Mouse (Mus musculus): ENCODE results near the gene Jkamp.
"Not testable (repeated sequence)": the region's sequence is repeated elsewhere in the genome, so short reads cannot be mapped to it uniquely, and the experiment has no call there.

Gene Jkamp

DNA sequence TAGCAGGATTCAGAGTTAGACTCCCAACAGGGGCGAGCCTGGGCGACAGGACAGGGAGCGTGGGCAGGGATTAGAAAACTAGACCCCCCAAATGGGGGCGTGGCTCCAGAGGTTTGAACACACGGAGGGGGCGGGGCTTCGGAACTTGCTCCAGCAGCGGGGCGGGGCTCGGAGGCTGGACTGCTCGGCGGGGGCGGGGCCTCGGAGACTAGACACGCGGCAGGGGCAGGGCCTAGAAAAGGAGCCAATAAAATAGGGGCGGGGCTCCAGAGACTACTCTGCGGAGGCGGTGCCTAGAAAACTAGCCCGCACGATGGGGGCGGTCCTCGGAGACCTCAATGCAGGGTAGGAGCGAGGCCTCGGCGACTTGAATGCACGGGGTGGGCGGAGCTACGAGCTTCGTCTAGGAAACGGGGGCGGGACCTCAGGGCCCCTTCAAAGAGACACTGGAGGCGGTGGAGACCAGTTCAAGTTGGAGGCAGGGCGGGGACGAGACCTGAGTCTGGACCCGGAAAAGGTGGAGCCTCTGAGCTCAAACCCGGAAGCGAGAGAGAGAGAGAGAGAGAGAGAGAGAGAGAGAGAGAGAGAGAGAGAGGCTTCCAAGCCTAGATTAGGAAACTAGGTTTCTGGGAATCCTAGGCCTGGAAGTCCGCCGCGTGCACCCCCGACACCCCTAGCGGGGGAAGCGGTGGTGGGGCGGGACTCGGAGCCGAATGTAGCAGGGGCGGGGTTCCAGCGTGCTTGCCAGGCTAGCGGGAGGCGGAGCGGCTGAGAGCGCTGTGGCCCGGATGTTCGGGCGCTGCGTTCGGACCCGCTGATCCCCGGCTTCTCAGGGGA lies at the start of gene Jkamp, which contains the start of gene L3hypdh:
Jkamp (plus strand) TSS at position 261 of the 837 bp plus-strand sequence.
L3hypdh (minus strand) TSS at position 111 of the 837 bp plus-strand sequence.
- peak; percentile 99 for DNase-seq

DNA sequence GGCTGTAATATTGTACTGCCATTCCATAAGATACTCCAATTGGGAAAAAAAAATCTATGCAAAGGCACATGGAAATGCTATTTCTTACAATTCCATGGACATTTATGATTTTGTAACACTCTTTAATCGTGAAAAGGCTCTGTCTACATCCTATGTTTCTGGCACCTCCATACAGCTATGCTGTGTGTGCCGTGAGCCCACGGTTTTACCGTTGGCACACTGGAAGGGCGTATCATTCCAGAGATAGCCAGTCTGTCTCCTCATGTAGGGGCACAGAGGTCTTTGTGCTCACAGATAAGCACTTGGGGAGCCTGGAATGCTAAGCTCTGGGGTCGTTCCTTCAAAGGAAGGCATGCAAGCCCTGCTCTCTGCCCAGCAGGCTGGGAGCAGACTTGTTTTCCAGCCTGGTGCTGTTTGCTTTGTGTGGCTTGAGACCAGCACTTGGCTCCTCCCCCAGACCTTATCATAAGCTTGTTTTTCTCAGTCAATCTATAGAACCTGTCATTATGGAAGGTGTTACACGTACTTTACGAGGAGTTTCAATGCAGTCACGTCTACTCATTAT lies 49.2 kb upstream of the Jkamp start:
- DNase-seq: no peak

DNA sequence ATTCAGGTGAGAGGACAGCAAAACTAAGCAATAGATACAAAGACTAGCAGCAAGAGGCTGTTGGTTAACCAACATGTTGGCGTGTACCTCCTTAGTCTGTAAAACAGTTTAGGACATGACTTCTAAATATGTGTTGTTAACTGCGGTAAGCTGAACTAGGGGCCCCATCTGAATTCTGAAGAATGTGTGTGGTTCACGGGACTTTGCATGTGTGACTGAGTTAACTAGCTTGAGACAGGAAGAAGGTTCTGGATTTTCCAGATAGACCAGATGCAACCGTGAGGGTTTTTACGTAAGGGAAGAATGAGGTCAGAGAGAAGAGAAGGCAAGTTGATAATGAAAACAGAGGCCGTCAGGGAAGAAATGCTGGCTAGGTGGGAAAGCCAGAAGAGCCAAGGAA lies 48.3 kb upstream of the Jkamp start:
- DNase-seq: no peak

DNA sequence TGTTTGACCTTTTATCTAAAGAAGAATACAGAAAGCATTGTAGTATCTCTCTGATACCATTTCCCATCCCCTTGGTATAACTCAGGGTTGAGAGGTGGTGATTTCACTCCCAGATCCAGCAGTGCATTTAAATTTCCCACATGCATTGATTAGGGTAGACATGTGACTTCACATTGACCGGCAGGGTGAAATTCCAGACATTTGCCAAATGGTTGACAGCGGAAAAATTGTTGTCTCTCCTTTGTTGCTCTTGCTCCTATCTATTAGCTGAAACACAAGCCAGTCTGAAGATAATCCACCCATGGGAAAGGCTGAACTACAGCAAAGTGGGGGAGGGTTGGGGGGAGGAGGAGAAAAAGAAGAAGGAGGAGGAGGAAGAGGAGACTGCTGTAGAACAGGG lies 46.5 kb upstream of the Jkamp start:
- no peak for DNase-seq

DNA sequence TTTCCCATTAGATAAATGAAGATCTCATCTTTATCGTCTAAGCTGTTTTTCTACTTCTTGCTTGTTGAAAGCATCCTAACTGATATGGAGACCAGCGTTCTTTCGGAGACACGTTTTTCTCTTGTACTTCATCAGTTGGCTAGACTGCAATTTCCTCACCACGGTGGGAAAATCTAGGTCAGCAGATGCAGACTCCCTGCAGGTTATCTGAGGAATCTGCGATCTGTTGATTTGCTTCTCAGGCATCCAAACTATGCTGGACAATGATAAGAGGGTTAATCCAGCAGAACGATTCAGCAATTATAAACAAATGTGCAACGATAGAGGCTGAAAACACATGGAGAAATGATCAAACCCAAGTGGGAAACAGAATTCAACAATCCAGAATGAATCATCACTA lies 45.9 kb upstream of the Jkamp start:
- DNase-seq: no peak

DNA sequence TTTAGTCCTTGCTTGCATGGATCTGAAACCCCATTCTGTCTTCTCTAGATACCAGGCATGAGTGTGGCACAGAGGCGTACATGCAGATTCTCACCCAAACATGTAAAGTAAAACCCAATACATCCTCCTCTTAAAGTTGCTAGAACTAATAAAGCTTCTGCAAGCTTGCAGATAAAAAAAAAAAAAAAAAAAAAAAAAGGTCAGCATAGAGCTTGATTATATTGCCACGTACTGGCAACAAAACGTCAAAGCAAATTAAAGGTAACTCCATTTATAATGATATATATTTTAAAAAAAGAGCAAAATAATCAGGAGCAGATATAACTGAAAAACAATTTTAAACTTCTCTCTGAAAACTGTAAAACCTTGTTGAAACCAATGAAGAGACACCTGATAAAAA lies 44.2 kb upstream of the Jkamp start:
- no peak for DNase-seq

DNA sequence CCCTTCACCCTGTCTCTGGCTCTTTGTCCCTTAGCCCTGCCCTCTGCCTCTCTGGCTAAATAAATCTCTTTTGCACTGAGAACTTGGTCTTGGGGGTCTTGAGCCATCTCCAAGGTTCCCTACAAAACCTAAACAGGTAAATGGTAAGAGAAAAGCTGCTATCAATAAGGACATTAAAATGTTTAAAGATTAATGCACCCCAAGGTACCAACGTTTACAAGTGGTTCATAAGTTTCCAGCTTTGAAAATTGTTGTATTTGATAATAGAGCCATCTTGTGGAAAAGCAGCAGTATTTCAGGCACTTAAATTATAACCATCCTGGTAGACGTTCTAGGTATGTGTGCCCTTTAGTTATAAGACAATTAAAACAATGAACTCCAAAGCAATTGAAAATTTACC lies 37.9 kb upstream of the Jkamp start:
- no peak for DNase-seq

DNA sequence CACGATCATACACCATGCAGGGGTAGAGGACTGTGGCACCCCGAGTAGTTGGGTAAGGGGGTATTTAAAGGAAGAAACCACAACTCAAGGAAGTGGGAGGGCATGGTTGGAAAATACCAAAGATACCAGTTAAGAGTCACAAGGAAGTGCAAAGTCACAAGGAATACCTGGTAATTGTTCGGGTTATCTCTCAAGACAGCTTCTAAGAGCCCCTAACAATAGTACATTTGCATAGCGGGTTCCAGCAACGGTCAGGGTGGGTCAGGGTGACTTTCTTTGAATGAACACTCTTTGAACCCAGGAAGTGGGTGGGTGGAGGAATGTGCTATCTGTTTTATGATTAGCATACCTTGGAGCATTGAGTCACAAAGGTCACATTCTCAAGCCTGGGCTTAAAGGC lies 35.2 kb upstream of the Jkamp start:
- DNase-seq: not testable (repeated sequence)

DNA sequence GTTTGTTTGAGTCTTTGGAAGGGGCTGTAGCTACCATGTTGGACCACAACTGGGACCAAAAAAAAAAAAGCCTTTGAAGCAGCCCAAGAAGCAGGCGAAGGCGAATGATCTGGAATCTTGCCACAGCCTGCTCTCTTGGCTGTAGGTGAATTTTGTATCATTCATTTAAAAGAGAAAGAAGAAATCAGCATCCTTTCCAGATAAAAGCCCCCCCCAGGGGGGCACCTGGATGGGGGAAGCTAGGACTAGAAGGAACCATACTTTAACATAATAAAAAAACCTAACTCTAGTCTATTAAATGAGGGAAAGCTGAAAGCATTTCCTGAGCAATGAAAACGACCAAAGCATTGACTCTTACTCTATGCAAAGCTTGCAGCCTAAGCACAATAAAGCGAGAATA lies 34.6 kb upstream of the Jkamp start:
- DNase-seq: no peak

DNA sequence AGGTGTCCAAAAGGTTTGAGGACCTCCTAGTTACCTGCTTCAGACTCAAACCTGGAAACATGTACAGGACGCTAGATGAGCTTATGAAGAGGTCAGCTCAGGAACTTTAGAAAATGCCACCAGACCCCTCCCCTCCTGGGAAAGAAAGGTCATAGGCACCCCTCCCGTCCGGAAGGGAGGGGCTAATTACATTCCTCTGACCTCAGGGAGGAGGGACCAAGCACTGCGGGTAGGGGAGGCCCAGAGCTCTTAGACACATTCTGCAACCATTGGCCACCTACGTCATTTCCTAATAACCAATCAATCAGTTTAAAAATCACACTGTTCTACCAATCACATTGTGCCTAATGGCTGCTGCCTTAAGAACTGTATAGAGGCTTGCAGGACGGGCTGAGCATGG lies 32.8 kb upstream of the Jkamp start:
- DNase-seq: no peak

DNA sequence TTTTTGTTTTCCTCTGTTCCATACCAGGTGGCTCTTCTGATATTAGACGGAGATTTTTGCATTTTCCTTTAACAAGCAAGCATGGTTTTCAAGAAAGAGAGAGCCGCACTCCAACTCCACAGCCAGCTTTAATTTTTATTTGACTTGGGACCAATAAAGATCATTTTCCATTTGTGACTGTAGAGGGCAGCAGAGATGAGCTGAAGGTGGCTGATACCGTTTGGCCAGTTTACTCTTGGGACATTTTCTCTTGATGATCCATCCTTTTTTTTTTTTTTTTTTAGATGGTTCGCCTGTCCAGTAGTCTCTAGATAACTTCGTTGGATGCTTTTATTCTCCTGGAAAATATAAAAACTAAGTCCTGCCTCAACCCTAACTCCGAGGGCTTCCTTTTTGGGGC lies 32.1 kb upstream of the Jkamp start:
- no peak for DNase-seq

DNA sequence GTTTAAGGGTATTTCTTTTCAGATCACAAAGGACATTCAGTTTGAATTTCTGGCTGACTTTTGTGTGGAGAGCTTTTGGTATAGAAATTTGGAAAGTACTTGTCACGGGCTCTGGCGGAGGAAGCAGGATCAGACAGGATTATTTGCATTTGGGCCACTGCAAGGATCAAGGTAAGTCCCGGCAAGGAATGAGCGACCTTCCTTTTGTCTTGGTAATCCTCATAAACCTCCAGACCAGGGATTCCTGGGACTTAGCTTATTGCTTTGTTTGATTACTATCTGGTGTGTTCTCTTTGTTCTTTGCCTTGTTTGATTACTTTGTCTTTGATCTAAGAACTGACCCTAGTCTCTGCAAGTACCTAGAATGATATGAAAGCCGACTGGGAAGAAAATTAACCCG lies 31.5 kb upstream of the Jkamp start:
- DNase-seq: no peak

DNA sequence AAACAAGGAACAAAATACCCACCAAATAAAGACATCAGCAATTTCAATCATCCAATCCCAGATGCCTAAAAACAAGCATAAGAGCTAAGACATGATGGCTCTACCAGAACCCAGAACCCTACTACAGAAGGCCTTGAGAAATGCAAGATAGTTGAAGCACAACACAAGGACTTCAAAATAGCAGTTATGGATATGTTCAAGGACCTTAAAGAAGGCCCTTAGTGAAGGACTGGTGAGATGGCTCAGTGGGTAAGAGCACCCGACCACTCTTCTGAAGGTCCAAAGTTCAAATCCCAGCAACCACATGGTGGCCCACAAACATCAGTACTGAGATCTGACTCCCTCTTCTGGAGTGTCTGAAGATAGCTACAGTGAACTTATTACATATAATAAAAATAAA lies 27.6 kb upstream of the Jkamp start:
- no peak for DNase-seq

DNA sequence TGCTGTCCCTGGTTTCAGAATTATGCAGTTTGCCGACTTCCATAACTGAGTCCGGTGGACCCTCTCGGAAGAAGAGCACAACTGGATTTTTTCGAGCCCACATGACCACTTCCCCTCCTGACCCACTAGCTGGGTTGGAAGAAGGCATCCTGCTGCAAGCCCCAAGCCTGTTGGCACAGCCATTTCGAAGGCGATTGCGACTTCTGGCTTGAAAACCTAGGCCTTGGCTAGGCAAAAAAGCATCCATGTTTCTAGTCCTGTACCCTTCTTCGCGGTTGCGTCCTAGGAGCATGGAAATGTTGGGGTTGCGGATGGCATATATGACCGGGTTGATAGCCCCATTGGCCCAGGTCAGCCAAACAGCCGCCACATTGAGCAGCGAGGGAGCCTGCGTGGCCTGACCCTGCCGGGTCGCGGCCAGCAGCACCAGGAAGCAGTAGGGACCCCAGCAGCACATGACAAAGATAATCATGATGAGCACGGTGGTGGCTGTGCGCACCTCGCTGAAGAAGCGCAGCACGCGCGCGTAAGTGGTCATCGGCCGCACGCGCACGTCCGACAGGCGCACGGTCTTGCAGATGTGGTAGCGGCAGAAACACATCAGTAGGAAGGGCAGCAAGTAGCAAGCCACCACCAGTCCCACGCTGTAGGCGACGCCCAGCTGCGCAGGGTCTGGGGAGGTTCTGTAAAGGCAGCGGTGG lies 15.6 kb upstream of the Jkamp start:
- no peak for DNase-seq

DNA sequence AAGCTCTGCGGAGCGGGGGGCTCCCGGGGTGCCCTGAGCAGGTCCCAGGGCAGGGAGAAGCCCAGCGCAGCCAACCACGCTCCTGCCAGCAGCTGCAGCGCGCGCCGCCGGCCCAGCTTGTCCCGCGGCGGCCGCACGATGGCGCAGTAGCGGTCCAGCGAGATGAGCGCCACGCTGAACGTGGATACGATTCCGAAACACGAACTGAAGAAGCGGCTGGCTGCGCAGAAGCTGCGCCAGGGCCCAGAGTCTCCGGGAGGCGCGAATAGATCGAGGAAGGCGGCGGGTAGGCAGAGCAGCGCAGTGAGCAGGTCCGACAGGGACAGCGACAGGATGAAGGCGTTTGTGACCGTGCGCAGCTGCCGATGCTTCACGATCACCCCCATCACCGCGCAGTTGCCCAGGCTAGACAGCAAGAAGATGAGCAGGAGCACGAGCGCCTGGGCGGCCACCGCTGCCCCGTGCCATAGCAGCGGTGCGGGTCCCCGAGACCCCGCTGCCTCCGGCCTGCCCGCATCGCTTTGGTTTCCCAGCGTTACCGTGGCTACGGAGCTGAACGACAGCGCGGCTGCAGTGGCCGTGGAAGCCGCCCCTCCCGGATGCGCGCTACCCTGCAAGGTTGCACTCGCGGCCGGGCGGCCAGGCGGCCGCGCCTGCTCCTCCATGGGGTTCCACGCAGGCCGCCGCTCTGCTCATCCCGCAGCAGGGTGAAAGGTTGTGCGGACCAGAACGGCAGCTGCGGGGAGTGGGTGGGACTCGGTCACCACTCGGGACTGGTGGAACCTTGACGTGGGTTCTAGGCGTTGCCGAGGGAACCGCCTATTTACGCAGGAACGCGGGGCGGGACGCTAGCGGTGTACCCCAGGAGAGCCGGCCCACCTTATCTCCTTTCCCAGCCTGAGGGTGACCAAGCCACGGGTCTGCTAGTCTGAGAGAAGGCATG lies 14.8 kb upstream of the Jkamp start, which contains the start of gene Gpr135:
Gpr135 (minus strand) TSS at position 799 of the 943 bp plus-strand sequence.
- peak; percentile 90 for DNase-seq

DNA sequence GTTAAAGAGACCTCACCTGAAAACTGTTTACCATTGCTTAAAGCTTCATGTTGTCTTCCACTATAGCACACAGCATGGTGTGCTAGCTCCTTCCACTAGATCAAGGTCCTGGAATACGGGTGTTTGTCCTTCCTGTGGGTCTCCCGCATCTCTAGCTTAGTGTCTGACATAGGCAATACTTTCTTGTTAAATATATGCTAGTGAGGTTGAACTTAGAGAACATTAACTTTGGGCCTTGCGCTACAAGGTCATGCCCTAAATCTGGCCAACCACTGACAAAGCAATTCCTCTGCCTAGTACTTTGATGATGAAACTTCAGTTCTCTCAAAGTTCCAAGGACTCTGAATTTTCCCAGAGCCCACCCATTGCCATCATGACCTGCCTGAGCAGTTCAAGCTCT lies 7.1 kb upstream of the Jkamp start:
- DNase-seq: no peak

DNA sequence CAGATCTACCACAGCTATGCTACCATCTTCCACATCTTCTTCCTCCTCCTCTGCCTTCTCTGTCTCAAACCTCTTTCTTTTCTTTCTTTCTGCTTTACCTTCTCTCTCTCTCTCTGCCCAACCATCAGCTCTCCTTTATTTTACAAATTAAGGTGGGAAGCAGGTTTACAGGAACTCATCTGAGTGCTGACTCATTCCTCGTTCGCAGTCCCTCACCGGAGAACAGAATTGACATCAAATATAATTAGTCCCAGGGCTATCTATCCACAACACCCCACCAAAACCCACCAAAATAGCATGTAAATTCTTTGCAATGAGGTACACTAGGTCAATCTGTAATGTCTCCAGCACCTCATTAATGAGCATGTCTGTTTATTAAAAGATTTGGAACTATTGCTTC lies 3.4 kb upstream of the Jkamp start:
- DNase-seq: no peak

DNA sequence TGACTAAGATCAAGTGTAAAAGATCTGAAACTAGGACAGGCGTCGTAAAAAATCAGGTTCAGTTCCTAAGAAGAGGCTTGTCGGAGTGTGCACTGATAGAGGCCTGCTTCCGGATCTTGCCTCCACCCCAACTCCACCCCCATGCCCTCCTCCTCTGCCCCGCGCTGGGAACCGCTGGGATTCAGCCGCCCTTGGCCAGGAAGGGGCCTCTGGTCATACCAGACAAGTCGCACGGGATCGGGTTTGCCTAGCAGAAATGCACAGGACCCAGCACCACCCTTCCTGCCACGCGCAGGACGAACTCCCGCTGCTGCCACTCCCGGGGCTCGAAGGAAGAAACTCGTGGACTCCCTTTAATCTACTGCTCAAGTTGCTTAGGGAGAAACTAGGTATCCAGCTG lies 3.0 kb upstream of the Jkamp start:
- no peak for DNase-seq

DNA sequence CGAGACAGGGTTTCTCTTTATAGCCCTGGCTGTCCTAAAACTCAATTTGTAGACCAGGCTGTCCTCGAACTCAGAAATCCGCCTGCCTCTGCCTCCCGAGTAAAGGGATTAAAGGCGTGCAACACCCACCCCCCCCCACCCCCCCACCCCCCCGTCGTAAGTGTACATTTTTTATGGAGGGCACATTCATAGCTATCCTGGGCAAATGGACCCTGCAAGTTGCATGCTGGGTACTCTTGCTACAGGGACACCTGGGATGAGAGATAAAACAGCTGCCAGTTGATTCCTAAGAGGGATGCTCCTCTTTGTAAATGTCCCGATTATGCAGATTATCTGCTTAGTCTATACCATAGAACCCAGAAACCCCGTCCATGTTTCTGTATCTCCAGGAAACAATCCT lies 2.1 kb upstream of the Jkamp start:
- no peak for DNase-seq

DNA sequence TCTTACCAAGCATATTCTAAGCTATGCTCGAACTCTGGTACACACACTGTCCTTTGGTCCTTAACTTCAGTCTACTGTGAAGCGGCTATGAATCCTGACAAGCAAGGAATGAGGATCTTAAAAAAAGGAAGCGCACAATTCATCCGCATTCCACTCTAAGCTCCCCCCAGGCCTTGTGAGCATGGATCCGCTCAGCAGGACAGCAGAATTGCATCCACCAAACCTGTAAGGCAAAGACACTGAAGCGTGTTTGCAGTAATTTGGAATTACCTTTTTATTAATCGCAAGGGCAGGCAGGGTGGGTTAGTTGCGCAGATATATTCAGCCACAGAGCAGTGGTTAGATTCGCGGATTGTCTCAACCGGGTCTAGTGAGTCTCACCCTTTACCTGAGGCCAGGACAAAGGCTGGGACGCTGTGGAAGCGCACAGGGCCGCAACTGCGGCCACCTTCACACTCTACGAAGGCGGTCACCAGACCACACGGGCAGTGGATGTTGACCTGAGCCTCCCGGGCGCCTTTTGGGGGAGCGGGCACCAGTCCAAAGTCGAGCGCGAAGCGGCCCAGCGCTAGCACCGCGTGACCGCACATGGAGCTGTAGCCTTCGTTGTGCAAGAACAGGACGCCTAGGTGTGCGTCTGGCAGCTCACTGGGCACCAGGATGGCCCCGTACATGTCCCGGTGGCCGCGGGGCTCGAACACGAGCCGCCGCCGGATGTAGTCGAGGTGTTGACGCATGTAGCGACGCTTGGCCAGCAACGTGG lies 947 bp upstream of the Jkamp start:
- no peak for DNase-seq

DNA sequence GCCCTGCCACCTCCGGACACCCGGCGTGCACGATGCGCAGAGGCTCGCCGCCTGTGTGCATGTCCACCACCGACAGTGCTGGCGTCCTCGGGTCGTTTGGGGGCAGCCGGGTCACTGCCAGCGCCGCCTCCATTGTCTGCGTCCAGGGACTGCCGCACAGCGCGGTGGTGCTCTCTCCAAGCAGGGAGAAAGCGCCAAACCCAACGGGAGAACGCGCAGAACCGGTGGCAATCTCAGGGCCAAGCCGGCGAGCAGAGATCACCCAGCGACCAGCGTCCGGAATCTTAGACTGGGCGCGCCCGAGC lies 413 bp upstream of the Jkamp start:
- no peak for DNase-seq

DNA sequence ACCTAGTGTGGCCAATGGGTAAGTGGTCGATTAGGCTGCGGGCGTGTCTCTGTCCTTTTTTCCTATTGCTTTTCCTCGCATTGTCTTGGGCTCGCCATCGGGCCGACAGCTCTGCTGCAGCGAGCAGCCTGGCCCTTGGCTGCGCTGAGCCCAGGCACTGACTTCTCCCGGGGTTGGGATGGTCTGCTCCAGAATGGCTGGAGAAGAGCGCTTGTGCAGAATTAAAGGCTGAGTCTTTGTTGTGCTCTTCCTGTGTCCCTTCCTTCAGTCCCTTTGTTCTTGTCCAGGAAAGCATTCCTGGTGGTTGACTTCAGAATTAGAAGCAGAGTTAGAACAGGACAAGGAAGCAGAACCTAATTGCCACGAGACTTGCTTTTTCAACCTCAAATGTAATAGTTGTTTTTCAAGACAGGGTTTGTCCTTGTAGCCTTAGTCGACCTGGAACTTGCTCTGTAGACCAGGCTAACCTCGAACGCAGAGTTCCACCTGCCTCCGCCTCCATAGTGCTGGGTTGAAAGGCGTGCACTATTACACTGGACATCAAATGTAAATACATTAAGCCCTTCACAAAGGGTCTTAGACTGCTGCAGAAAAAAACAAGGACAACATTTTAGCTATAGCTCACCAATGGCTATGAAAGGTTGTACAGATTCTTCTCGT lies 907 bp downstream of the Jkamp start:
- DNase-seq: no peak
